Mouse (Mus musculus) CD4-positive, CD25-positive, alpha-beta regulatory T cell, adult 4 months (primary cell): ENCODE measurements around the gene Abca7. TPM values are rescaled to one million over a fixed set of nuclear protein-coding genes. Genes with fewer than 3 reads are reported as not detected.

Experiments
- ATAC-seq: one replicate; pipeline ENCODE4 v1.8.0; 2017
- polyA plus RNA-seq, 2 experiments: library from polyadenylated mRNA; unstranded; fragments of 100-300 nt; shearing (Covaris generic); gene quantifications; one replicate each; pipeline ENCODE4 v1.2.1; 2017

The Abca7 gene
- polyA plus RNA-seq, 2 experiments from 2014 or later, result 11.4 to 16.4 TPM

GRCm38 (mm10) chr10:79995636-79996035, 658 bp upstream of the Abca7 start:
- peak; percentile 16 for ATAC-seq

DNA sequence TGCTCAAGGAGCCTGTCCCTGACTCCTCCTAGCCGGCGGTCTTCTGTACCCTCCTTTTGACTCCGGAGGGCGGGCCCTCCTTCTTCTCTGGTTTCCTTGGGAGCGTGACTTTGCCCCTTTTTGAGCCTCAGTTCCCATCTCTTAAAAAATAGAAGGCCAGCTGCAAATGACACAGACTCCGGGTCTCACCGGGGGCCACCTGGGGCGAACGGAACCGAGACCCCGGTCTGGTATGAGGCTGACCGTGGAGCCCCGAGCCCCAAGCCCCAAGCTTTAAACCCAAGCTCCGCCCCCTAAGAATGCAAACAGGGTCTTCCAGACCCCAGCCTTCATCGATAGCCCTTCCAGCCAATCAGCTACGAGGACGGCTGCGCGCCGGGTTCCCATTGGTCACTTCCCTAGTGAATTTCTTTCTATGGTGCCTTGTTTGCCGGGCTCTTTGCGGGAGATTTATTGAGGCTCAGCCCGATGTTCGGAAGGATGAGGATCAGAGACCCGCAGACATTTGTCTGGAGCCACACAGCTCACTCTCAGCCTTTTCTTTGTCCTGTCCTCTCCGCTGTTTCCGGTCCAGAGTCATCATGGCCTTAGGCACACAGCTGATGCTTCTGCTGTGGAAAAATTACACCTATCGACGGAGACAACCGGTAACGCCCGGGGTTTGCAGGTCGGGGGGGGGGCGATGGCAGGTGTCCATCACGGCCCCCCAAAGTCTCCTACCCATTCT, 903 bp downstream of the Abca7 start:
- ATAC-seq, result peak; percentile 25

DNA sequence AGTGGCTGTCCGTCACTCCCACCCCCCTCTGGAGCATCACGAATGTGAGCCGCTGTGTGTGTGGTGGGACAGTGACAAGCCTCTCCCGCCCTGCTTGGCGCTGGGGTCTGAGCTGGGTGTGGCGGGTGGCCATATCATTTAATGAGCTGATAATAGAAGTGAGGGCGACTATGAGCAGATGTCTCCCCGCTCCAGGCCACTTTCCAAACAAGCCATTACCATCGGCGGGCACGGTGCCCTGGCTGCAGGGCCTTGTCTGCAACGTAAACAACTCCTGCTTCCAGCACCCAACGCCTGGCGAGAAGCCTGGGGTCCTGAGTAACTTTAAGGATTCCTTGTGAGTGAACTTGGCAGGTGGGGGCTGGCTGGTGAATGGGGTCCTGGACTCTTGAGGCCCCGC, 1.5 kb downstream of the Abca7 start:
- no peak for ATAC-seq

DNA sequence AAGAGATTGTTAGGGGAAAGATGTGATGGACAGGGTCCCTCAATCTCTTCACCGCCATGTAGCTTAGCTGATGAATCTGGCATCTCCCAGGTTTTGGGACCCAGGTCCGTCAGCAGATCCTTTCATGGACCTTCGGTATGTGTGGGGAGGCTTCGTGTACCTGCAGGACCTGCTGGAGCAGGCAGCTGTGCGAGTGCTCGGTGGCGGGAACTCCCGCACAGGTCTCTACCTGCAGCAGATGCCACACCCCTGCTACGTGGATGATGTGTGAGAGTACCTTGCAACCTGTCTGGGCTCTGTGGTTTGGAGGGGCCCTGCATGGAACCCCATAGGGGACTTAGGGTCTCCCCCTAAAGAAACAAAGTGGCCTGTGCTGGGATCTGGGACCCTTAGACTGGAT, 5.7 kb downstream of the Abca7 start:
- ATAC-seq, result no peak

GRCm38 (mm10) chr10:80002829-80003228, 6.5 kb downstream of the Abca7 start:
- no peak for ATAC-seq

GRCm38 (mm10) chr10:80003374-80004232, 7.3 kb downstream of the Abca7 start:
- no peak for ATAC-seq

- ATAC-seq, result no peak
Observed at GRCm38 (mm10) chr10:80004233-80004705, 8.0 kb downstream of the Abca7 start.

- ATAC-seq, result no peak
Observed at GRCm38 (mm10) chr10:80011740-80012139, 15.4 kb downstream of the Abca7 start.

DNA sequence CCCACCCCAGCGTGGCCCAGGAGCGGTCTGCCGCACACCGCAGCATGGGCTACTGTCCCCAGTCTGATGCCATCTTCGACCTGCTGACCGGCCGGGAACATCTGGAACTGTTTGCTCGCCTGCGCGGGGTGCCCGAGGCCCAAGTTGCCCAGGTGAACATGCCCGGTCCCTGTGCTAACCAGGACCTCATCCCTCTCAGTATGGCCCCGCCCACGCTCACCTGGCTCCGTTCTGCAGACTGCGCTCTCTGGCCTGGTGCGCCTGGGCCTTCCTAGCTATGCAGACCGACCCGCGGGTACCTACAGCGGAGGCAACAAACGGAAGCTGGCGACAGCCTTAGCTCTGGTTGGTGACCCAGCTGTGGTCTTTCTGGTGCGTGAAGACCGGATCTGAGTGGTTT, 17.3 kb downstream of the Abca7 start:
- ATAC-seq, result no peak

GRCm38 (mm10) chr10:80014484-80015290, 18.4 kb downstream of the Abca7 start:
- no peak for ATAC-seq

DNA sequence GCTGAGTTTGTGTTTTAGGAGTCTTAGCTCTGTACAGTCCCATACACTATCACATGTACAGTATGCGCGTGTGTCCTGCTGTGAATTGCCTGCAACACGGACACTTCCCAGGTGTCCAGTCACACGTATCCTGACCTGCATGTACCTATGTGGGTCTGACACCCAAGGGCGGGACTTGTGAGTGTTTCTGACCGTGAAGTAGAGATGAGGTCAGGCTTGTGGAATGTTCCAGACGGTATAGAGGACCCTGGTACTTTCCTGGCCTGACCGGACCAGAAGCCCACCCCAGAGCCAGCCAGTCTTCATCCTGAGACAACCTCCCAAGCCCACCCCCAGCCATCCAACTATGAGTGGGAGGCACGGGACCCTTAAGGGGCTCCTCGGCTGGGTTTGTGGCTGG, 19.3 kb downstream of the Abca7 start:
- no peak for ATAC-seq

DNA sequence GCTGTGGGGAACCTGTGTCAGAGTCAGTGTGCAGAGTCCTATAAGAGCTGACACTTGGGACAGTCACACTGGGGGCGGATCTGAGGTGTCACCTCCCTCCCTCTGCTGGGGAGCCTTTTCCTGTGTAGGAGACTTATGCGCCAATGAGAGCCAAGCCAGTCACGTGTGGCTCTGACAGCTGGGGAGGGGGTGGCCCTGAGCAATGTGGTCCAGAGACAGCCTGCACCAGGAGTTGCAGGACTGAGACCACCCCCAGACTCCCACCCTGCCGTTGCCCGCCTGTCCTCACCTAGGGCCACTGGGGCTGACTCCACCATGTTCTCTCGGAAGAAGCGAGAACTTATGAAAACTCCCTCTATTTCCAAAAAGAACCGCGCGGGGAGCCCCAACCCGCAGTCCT, 20.2 kb downstream of the Abca7 start, which contains the start of gene Arhgap45:
Arhgap45 (plus strand) TSS at position 143 of the 400 bp plus-strand sequence.
- ATAC-seq, result peak; percentile 86

- ATAC-seq, result peak; percentile 28
Observed at GRCm38 (mm10) chr10:80016931-80017330, 20.6 kb downstream of the Abca7 start.

- ATAC-seq, result peak; percentile 60
Observed at GRCm38 (mm10) chr10:80017361-80017760, 21.1 kb downstream of the Abca7 start.

- ATAC-seq, result no peak
Observed at GRCm38 (mm10) chr10:80017771-80018170, 21.5 kb downstream of the Abca7 start.

GRCm38 (mm10) chr10:80018739-80019297, 22.5 kb downstream of the Abca7 start:
- ATAC-seq, result peak; percentile 21

GRCm38 (mm10) chr10:80019471-80020131, 23.3 kb downstream of the Abca7 start:
- ATAC-seq, result no peak

DNA sequence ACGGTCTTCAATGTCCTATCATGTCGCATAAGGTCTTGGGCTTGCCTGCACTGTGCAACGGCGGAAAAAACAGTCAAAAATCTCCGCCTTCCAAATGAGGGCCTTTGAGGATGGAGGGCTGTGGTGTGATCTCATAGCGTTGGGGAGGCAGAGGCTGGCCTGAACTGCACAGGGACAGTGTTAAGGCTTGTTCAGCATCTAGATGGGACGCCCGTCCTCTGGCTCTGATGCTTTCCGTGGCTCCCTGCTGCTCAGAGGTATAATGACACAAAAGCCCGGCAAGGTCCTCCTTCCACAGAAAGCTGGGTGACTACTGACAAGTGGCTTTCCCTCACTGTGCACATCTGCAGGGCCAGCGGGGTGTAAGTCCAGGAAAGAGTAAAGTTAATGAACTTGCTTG, 23.9 kb downstream of the Abca7 start:
- ATAC-seq, result no peak

DNA sequence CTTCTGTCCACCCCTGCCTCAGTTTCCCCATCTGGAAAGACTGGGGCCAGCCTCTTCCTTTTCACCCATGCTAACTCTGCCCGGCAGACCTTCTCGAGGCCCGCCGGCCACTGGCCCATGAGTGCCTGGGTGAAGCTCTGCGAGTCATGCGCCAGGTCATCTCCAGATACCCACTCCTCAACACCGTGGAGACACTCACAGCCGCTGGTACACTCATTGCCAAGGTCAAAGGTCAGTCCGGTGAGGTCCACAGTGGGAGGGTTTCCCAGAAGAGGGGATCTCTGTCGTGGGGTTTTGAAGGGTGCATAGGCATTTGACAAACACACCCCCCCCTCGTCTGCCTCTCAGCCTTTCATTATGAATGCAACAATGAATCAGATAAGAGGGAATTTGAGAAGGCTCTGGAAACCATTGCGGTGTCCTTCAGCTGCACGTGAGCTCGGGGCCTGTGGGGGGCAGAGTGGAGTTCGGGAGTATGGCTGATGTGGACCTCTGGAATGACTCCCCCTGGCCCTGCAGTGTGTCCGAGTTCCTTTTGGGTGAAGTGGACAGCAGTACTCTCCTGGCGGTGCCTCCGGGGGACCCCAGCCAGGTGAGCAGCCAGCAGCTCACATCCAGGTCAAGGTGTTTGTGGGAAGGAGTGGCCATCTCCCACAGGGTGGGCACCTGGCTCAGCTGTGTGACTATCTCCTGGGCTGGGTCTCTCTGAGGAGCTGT, 24.5 kb downstream of the Abca7 start:
- ATAC-seq, result no peak

DNA sequence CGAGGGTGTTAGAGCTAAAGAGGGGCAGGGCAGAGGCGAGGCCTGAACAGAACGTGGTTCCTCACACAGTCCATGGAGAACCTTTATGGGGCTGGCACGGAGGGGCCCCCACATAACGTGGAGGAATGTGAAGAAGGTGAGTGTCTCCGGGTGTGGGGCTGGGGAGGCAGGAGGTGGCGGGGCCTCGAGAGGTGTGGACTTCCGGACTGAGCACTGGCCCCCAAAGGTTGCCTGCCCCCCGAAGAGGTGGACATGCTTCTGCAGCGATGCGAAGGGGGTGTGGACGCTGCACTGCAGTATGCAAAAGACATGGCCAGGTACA, 25.0 kb downstream of the Abca7 start:
- no peak for ATAC-seq

DNA sequence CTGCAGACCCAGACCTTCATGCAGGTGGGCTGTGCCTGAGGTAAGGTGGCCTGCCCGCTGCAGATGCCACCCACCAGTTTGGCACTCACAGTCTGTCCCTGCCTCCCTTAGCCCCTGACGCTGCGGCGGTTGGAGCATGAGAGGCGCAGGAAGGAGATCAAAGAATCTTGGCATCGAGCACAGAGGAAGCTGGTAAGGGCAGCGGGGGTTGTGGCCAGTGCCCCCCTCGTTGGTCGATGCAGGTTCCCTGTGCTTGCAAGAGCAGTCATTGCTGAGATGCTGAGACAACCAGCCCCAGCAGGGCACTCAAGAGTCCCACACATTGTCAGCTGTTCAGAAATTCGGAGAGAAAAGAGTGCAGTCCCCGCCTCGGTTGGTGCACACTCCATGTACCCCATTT, 25.9 kb downstream of the Abca7 start:
- ATAC-seq, result no peak
